Mouse (Mus musculus): Measurements from ENCODE around the gene Thsd7a. TPM values are rescaled to one million over a fixed set of nuclear protein-coding genes. Genes with fewer than 3 reads are reported as not detected.

The Thsd7a gene
- polyA plus RNA-seq (2015; fragmentation: Nextera tagmentation; extraction: Ambion mirVana): 6.0 and 6.4 TPM in 2 replicates

- Histone ChIP-seq H3K9ac (ENCODE audit: low read depth, low read length) (peak within 1 kb of the TSS; percentile 59), H3K27ac (peak within 1 kb of the TSS; percentile 14; the same call in 1 of the 2 replicates), H3K36me3 (ENCODE audit: insufficient read depth, low read length) (no peaks in the 10 kb centered on the region), H3K4me3 (replicated peaks; ENCODE audit: low read depth, low read length) (peak within 1 kb of the TSS; percentile 58), H3K27me3 (ENCODE audit: insufficient read depth, low read length) (no peaks in the 10 kb centered on the region), H3K4me1 (replicated peaks; ENCODE audit: insufficient read depth, low read length) (no peaks in the 10 kb centered on the region), H3K9me3 (replicated peaks; ENCODE audit: low read length) (no peaks in the 10 kb centered on the region), H3K4me2 (ENCODE audit: low read length) (peak within 1 kb of the TSS; percentile 85)
- ATAC-seq (replicated peaks; ENCODE audit: low FRiP score, low read depth) (peak; percentile 85), DNase-seq (ENCODE audit: low spot score) (peak; percentile 59)
- WGBS: under 1% methylated on average over 56 of the region's 56 CpGs
- TF ChIP-seq CTCF (IDR thresholded peaks at IDR 0.05; ENCODE audit: low read depth): no peak
Observed at GRCm38 (mm10) chr6:12748787-12749530, at the start of gene Thsd7a. TSS of gene Thsd7a (minus strand) at chr6:12749410.

GRCm38 (mm10) chr6:12787129-12787528 lies 37.9 kb upstream of the Thsd7a start:
- Histone ChIP-seq H3K4me1 (replicated peaks; ENCODE audit: insufficient read depth, low read length) (no peaks in the 10 kb centered on the region), H3K4me3 (replicated peaks; ENCODE audit: low read depth, low read length) (no peak overlapping the region), H3K36me3 (ENCODE audit: insufficient read depth, low read length) (no peaks in the 10 kb centered on the region), H3K27ac (no peak overlapping the region), H3K27me3 (ENCODE audit: insufficient read depth, low read length) (no peaks in the 10 kb centered on the region), H3K4me2 (ENCODE audit: low read length) (no peak overlapping the region), H3K9ac (ENCODE audit: low read depth, low read length) (no peak overlapping the region), H3K9me3 (replicated peaks; ENCODE audit: low read length) (no peaks in the 10 kb centered on the region)
- no peak for ATAC-seq (replicated peaks; ENCODE audit: low FRiP score, low read depth)
- 64% methylated on average over 2 of the region's 2 CpGs for WGBS
- no peak for DNase-seq (ENCODE audit: low spot score)
- TF ChIP-seq CTCF (IDR thresholded peaks at IDR 0.05; ENCODE audit: low read depth): no peak

- Histone ChIP-seq H3K9me3 (replicated peaks; ENCODE audit: low read length) (no peaks in the 10 kb centered on the region), H3K4me1 (replicated peaks; ENCODE audit: insufficient read depth, low read length) (no peaks in the 10 kb centered on the region), H3K27ac (no peak overlapping the region), H3K36me3 (ENCODE audit: insufficient read depth, low read length) (no peaks in the 10 kb centered on the region), H3K27me3 (ENCODE audit: insufficient read depth, low read length) (no peaks in the 10 kb centered on the region), H3K4me2 (ENCODE audit: low read length) (no peak overlapping the region), H3K9ac (ENCODE audit: low read depth, low read length) (no peak overlapping the region), H3K4me3 (replicated peaks; ENCODE audit: low read depth, low read length) (no peak overlapping the region)
- no peak for TF ChIP-seq CTCF (IDR thresholded peaks at IDR 0.05; ENCODE audit: low read depth)
- whole genome bisulfite sequencing: 51% methylated on average over 2 of the region's 2 CpGs
- no peak for ATAC-seq (replicated peaks; ENCODE audit: low FRiP score, low read depth)
- DNase-seq (ENCODE audit: low spot score): no peak
Observed at GRCm38 (mm10) chr6:12786378-12786982, 37.3 kb upstream of the Thsd7a start.

- 82% methylated on average over 8 of the region's 8 CpGs for WGBS
- Histone ChIP-seq H3K4me1 (replicated peaks; ENCODE audit: insufficient read depth, low read length) (no peaks in the 10 kb centered on the region), H3K9ac (ENCODE audit: low read depth, low read length) (no peak overlapping the region), H3K27me3 (ENCODE audit: insufficient read depth, low read length) (no peaks in the 10 kb centered on the region), H3K4me3 (replicated peaks; ENCODE audit: low read depth, low read length) (no peak overlapping the region), H3K36me3 (ENCODE audit: insufficient read depth, low read length) (no peaks in the 10 kb centered on the region), H3K9me3 (replicated peaks; ENCODE audit: low read length) (no peaks in the 10 kb centered on the region), H3K4me2 (ENCODE audit: low read length) (no peak overlapping the region), H3K27ac (no peak overlapping the region)
- ATAC-seq (replicated peaks; ENCODE audit: low FRiP score, low read depth) (no peak), DNase-seq (ENCODE audit: low spot score) (no peak)
- TF ChIP-seq CTCF (IDR thresholded peaks at IDR 0.05; ENCODE audit: low read depth): no peak
Observed at GRCm38 (mm10) chr6:12784918-12785618, 35.9 kb upstream of the Thsd7a start.

GRCm38 (mm10) chr6:12772799-12773198 lies 23.6 kb upstream of the Thsd7a start:
- Histone ChIP-seq H3K27me3 (ENCODE audit: insufficient read depth, low read length) (no peaks in the 10 kb centered on the region), H3K9me3 (replicated peaks; ENCODE audit: low read length) (no peaks in the 10 kb centered on the region), H3K36me3 (ENCODE audit: insufficient read depth, low read length) (no peaks in the 10 kb centered on the region), H3K4me1 (replicated peaks; ENCODE audit: insufficient read depth, low read length) (no peaks in the 10 kb centered on the region), H3K4me3 (replicated peaks; ENCODE audit: low read depth, low read length) (no peak overlapping the region), H3K4me2 (ENCODE audit: low read length) (no peak overlapping the region), H3K9ac (ENCODE audit: low read depth, low read length) (no peak overlapping the region), H3K27ac (no peak overlapping the region)
- DNase-seq (ENCODE audit: low spot score) (no peak), ATAC-seq (replicated peaks; ENCODE audit: low FRiP score, low read depth) (no peak)
- WGBS: 61% methylated on average over 2 of the region's 2 CpGs
- TF ChIP-seq CTCF (IDR thresholded peaks at IDR 0.05; ENCODE audit: low read depth): no peak

- H3K36me3 ChIP-seq (ENCODE audit: insufficient read depth, low read length): no peaks in the 10 kb centered on the region
- no peaks in the 10 kb centered on the region for H3K9me3 ChIP-seq (replicated peaks; ENCODE audit: low read length)
- no peak for DNase-seq (ENCODE audit: low spot score)
- no peaks in the 10 kb centered on the region for H3K27me3 ChIP-seq (ENCODE audit: insufficient read depth, low read length)
- WGBS: 86% methylated on average over 6 of the region's 6 CpGs
- H3K4me3 ChIP-seq (replicated peaks; ENCODE audit: low read depth, low read length): no peak overlapping the region
- H3K4me1 ChIP-seq (replicated peaks; ENCODE audit: insufficient read depth, low read length): no peaks in the 10 kb centered on the region
- ATAC-seq (replicated peaks; ENCODE audit: low FRiP score, low read depth): no peak
- TF ChIP-seq CTCF (IDR thresholded peaks at IDR 0.05; ENCODE audit: low read depth): no peak
- no peak overlapping the region for H3K27ac ChIP-seq
- no peak overlapping the region for H3K9ac ChIP-seq (ENCODE audit: low read depth, low read length)
- H3K4me2 ChIP-seq (ENCODE audit: low read length): no peak overlapping the region
Observed at GRCm38 (mm10) chr6:12765191-12765590, 16.0 kb upstream of the Thsd7a start.

Data from kidney, postnatal 0 days (tissue).